Mouse (Mus musculus): ENCODE measurements around the gene Tle6. TPM values are rescaled to one million over a fixed set of nuclear protein-coding genes. Genes with fewer than 3 reads are reported as not detected.

Gene Tle6
- total RNA-seq, 2 experiments from 2014 or later = 3.9 to 6.8 TPM

- DNase-seq = no peak
Observed at GRCm38 (mm10) chr10:81623441-81623840, 22.6 kb upstream of the Tle6 start.

GRCm38 (mm10) chr10:81620786-81621185 is 19.9 kb upstream of the Tle6 start:
- no peak for DNase-seq

GRCm38 (mm10) chr10:81619976-81620375 is 19.1 kb upstream of the Tle6 start:
- DNase-seq = no peak

GRCm38 (mm10) chr10:81615486-81615885 is 14.6 kb upstream of the Tle6 start:
- no peak for DNase-seq

- no peak for DNase-seq
Observed at GRCm38 (mm10) chr10:81612779-81613178, 11.9 kb upstream of the Tle6 start.

- no peak for DNase-seq
Observed at GRCm38 (mm10) chr10:81608308-81608707, 7.4 kb upstream of the Tle6 start.

- peak; percentile 97 for DNase-seq
Observed at GRCm38 (mm10) chr10:81605974-81606751, 5.3 kb upstream of the Tle6 start, which contains the start of gene BC025920. Gene BC025920, plus strand, starts transcription at chr10:81606270.

- DNase-seq = no peak
Observed at GRCm38 (mm10) chr10:81605666-81605973, 4.7 kb upstream of the Tle6 start.

GRCm38 (mm10) chr10:81604968-81605665 is 4.2 kb upstream of the Tle6 start:
- DNase-seq = peak; percentile 77

- DNase-seq = no peak
Observed at GRCm38 (mm10) chr10:81604019-81604967, 3.4 kb upstream of the Tle6 start.

GRCm38 (mm10) chr10:81602741-81603151 is 1.9 kb upstream of the Tle6 start:
- DNase-seq = no peak

- DNase-seq = no peak
Observed at GRCm38 (mm10) chr10:81601396-81601905, 578 bp upstream of the Tle6 start.

GRCm38 (mm10) chr10:81600096-81600495 is 777 bp downstream of the Tle6 start:
- no peak for DNase-seq

GRCm38 (mm10) chr10:81599630-81600029 is 1.2 kb downstream of the Tle6 start:
- no peak for DNase-seq

- DNase-seq = no peak
Observed at GRCm38 (mm10) chr10:81598871-81599270, 2.0 kb downstream of the Tle6 start.

- no peak for DNase-seq
Observed at GRCm38 (mm10) chr10:81598342-81598741, 2.5 kb downstream of the Tle6 start.

GRCm38 (mm10) chr10:81597137-81597950 is 3.5 kb downstream of the Tle6 start:
- DNase-seq = peak; percentile 57

- DNase-seq = peak; percentile 56
Observed at GRCm38 (mm10) chr10:81596611-81597010, 4.3 kb downstream of the Tle6 start.

- no peak for DNase-seq
Observed at GRCm38 (mm10) chr10:81595599-81595998, 5.3 kb downstream of the Tle6 start.

- no peak for DNase-seq
Observed at GRCm38 (mm10) chr10:81593935-81594334, 6.9 kb downstream of the Tle6 start.

GRCm38 (mm10) chr10:81593223-81593622 is 7.7 kb downstream of the Tle6 start:
- DNase-seq = no peak
